Mouse (Mus musculus): Measurements from ENCODE around the gene Ntm. TPM values are rescaled to one million over a fixed set of nuclear protein-coding genes. Genes with fewer than 3 reads are reported as not detected.

The Ntm gene
- polyA plus RNA-seq, 1 experiment from 2014 or later: 264 TPM

- no peak for ATAC-seq
- Histone ChIP-seq H3K4me2 (ENCODE audit: low read length) (no peak overlapping the region), H3K4me1 (ENCODE audit: control insufficient read depth, insufficient read depth, low read depth, low read length) (no peaks in the 10 kb centered on the region), H3K4me3 (ENCODE audit: low read length) (no peak overlapping the region), H3K9ac (ENCODE audit: low read depth, low read length) (no peak overlapping the region), H3K36me3 (ENCODE audit: control insufficient read depth, insufficient read depth, low read length) (no peaks in the 10 kb centered on the region), H3K9me3 (ENCODE audit: control insufficient read depth, low read length) (no peaks in the 10 kb centered on the region), H3K27ac (ENCODE audit: low read depth, low read length) (no peak overlapping the region), H3K27me3 (replicated peaks; ENCODE audit: control insufficient read depth, insufficient read depth, low read length) (no peaks in the 10 kb centered on the region)
- WGBS: 70% methylated on average over 2 of the region's 2 CpGs
Measured at GRCm38 (mm10) chr9:29252866-29253265, 710.1 kb downstream of the Ntm start.

GRCm38 (mm10) chr9:29250813-29251212, 712.1 kb downstream of the Ntm start:
- no peak overlapping the region for H3K4me2 ChIP-seq (ENCODE audit: low read length)
- no peak for ATAC-seq
- H3K27ac ChIP-seq (ENCODE audit: low read depth, low read length): no peak overlapping the region
- WGBS: 68% methylated on average over 3 of the region's 3 CpGs
- no peaks in the 10 kb centered on the region for H3K36me3 ChIP-seq (ENCODE audit: control insufficient read depth, insufficient read depth, low read length)
- no peak overlapping the region for H3K4me3 ChIP-seq (ENCODE audit: low read length)
- H3K4me1 ChIP-seq (ENCODE audit: control insufficient read depth, insufficient read depth, low read depth, low read length): no peaks in the 10 kb centered on the region
- no peaks in the 10 kb centered on the region for H3K9me3 ChIP-seq (ENCODE audit: control insufficient read depth, low read length)
- no peaks in the 10 kb centered on the region for H3K27me3 ChIP-seq (replicated peaks; ENCODE audit: control insufficient read depth, insufficient read depth, low read length)
- no peak overlapping the region for H3K9ac ChIP-seq (ENCODE audit: low read depth, low read length)

GRCm38 (mm10) chr9:29247812-29248211, 715.1 kb downstream of the Ntm start:
- Histone ChIP-seq H3K9ac (ENCODE audit: low read depth, low read length) (no peak overlapping the region), H3K27ac (ENCODE audit: low read depth, low read length) (no peak overlapping the region), H3K9me3 (ENCODE audit: control insufficient read depth, low read length) (no peaks in the 10 kb centered on the region), H3K4me2 (ENCODE audit: low read length) (no peak overlapping the region), H3K4me3 (ENCODE audit: low read length) (no peak overlapping the region), H3K4me1 (ENCODE audit: control insufficient read depth, insufficient read depth, low read depth, low read length) (peaks cover 4% of the 10 kb centered on the region), H3K27me3 (replicated peaks; ENCODE audit: control insufficient read depth, insufficient read depth, low read length) (no peaks in the 10 kb centered on the region), H3K36me3 (ENCODE audit: control insufficient read depth, insufficient read depth, low read length) (no peaks in the 10 kb centered on the region)
- no peak; the same call in 1 of the 2 replicates for ATAC-seq
- WGBS: 28% methylated on average over 3 of the region's 3 CpGs

- WGBS: 90% methylated on average over 2 of the region's 2 CpGs
- Histone ChIP-seq H3K36me3 (ENCODE audit: control insufficient read depth, insufficient read depth, low read length) (no peaks in the 10 kb centered on the region), H3K4me1 (ENCODE audit: control insufficient read depth, insufficient read depth, low read depth, low read length) (peaks cover 8% of the 10 kb centered on the region), H3K9me3 (ENCODE audit: control insufficient read depth, low read length) (no peaks in the 10 kb centered on the region), H3K27me3 (replicated peaks; ENCODE audit: control insufficient read depth, insufficient read depth, low read length) (no peaks in the 10 kb centered on the region), H3K9ac (ENCODE audit: low read depth, low read length) (no peak overlapping the region), H3K27ac (ENCODE audit: low read depth, low read length) (no peak overlapping the region), H3K4me2 (ENCODE audit: low read length) (no peak overlapping the region), H3K4me3 (ENCODE audit: low read length) (no peak overlapping the region)
- no peak for ATAC-seq
Measured at GRCm38 (mm10) chr9:29244006-29244405, 718.9 kb downstream of the Ntm start.

- H3K9ac ChIP-seq (ENCODE audit: low read depth, low read length): no peak overlapping the region
- peak; percentile 29; the same call in 1 of the 2 replicates for ATAC-seq
- H3K4me2 ChIP-seq (ENCODE audit: low read length): no peak overlapping the region
- H3K9me3 ChIP-seq (ENCODE audit: control insufficient read depth, low read length): no peaks in the 10 kb centered on the region
- 66% methylated on average over 8 of the region's 8 CpGs for WGBS
- H3K4me1 ChIP-seq (ENCODE audit: control insufficient read depth, insufficient read depth, low read depth, low read length): peaks cover 8% of the 10 kb centered on the region
- no peaks in the 10 kb centered on the region for H3K36me3 ChIP-seq (ENCODE audit: control insufficient read depth, insufficient read depth, low read length)
- H3K4me3 ChIP-seq (ENCODE audit: low read length): no peak overlapping the region
- H3K27ac ChIP-seq (ENCODE audit: low read depth, low read length): no peak overlapping the region
- no peaks in the 10 kb centered on the region for H3K27me3 ChIP-seq (replicated peaks; ENCODE audit: control insufficient read depth, insufficient read depth, low read length)
Measured at GRCm38 (mm10) chr9:29242497-29243422, 720.2 kb downstream of the Ntm start.

GRCm38 (mm10) chr9:29240797-29241196, 722.1 kb downstream of the Ntm start:
- no peaks in the 10 kb centered on the region for H3K36me3 ChIP-seq (ENCODE audit: control insufficient read depth, insufficient read depth, low read length)
- H3K4me3 ChIP-seq (ENCODE audit: low read length): no peak overlapping the region
- no peak overlapping the region for H3K9ac ChIP-seq (ENCODE audit: low read depth, low read length)
- H3K9me3 ChIP-seq (ENCODE audit: control insufficient read depth, low read length): no peaks in the 10 kb centered on the region
- WGBS: 67% methylated on average over 2 of the region's 2 CpGs
- H3K4me1 ChIP-seq (ENCODE audit: control insufficient read depth, insufficient read depth, low read depth, low read length): peaks cover 8% of the 10 kb centered on the region
- H3K27me3 ChIP-seq (replicated peaks; ENCODE audit: control insufficient read depth, insufficient read depth, low read length): no peaks in the 10 kb centered on the region
- no peak overlapping the region for H3K27ac ChIP-seq (ENCODE audit: low read depth, low read length)
- H3K4me2 ChIP-seq (ENCODE audit: low read length): no peak overlapping the region
- peak; percentile 54; the same call in 1 of the 2 replicates for ATAC-seq

GRCm38 (mm10) chr9:29238973-29239372, 724.0 kb downstream of the Ntm start:
- WGBS: 75% methylated on average over 3 of the region's 3 CpGs
- Histone ChIP-seq H3K4me3 (ENCODE audit: low read length) (no peak overlapping the region), H3K9ac (ENCODE audit: low read depth, low read length) (no peak overlapping the region), H3K36me3 (ENCODE audit: control insufficient read depth, insufficient read depth, low read length) (no peaks in the 10 kb centered on the region), H3K27ac (ENCODE audit: low read depth, low read length) (no peak overlapping the region), H3K4me2 (ENCODE audit: low read length) (no peak overlapping the region), H3K9me3 (ENCODE audit: control insufficient read depth, low read length) (no peaks in the 10 kb centered on the region), H3K27me3 (replicated peaks; ENCODE audit: control insufficient read depth, insufficient read depth, low read length) (no peaks in the 10 kb centered on the region), H3K4me1 (ENCODE audit: control insufficient read depth, insufficient read depth, low read depth, low read length) (peaks cover 8% of the 10 kb centered on the region)
- ATAC-seq: 0 out of 2 replicates have a peak, but pooled peaks have one; percentile 27

- Histone ChIP-seq H3K4me2 (ENCODE audit: low read length) (no peak overlapping the region), H3K9ac (ENCODE audit: low read depth, low read length) (no peak overlapping the region), H3K4me1 (ENCODE audit: control insufficient read depth, insufficient read depth, low read depth, low read length) (0 out of 2 replicates have a peak, but pooled peaks cover 3% of the 10 kb centered on the region), H3K27me3 (replicated peaks; ENCODE audit: control insufficient read depth, insufficient read depth, low read length) (no peaks in the 10 kb centered on the region), H3K36me3 (ENCODE audit: control insufficient read depth, insufficient read depth, low read length) (no peaks in the 10 kb centered on the region), H3K27ac (ENCODE audit: low read depth, low read length) (no peak overlapping the region), H3K4me3 (ENCODE audit: low read length) (no peak overlapping the region), H3K9me3 (ENCODE audit: control insufficient read depth, low read length) (no peaks in the 10 kb centered on the region)
- 92% methylated on average over 3 of the region's 3 CpGs for WGBS
- no peak for ATAC-seq
Measured at GRCm38 (mm10) chr9:29236752-29237151, 726.2 kb downstream of the Ntm start.

GRCm38 (mm10) chr9:29227747-29228146, 735.2 kb downstream of the Ntm start:
- Histone ChIP-seq H3K27ac (ENCODE audit: low read depth, low read length) (no peak overlapping the region), H3K4me1 (ENCODE audit: control insufficient read depth, insufficient read depth, low read depth, low read length) (peaks cover 5% of the 10 kb centered on the region; the same call in 1 of the 2 replicates), H3K36me3 (ENCODE audit: control insufficient read depth, insufficient read depth, low read length) (no peaks in the 10 kb centered on the region), H3K9ac (ENCODE audit: low read depth, low read length) (no peak overlapping the region), H3K27me3 (replicated peaks; ENCODE audit: control insufficient read depth, insufficient read depth, low read length) (no peaks in the 10 kb centered on the region), H3K4me2 (ENCODE audit: low read length) (no peak overlapping the region), H3K9me3 (ENCODE audit: control insufficient read depth, low read length) (no peaks in the 10 kb centered on the region), H3K4me3 (ENCODE audit: low read length) (no peak overlapping the region)
- WGBS: 87% methylated on average over 4 of the region's 4 CpGs
- ATAC-seq: no peak
